Mouse (Mus musculus): ENCODE measurements around the gene Fermt1. TPM values are rescaled to one million over a fixed set of nuclear protein-coding genes. Genes with fewer than 3 reads are reported as not detected.

Fermt1 gene
- total and polyA plus RNA-seq, 3 experiments = 0.02 TPM; not detected in 2

DNA sequence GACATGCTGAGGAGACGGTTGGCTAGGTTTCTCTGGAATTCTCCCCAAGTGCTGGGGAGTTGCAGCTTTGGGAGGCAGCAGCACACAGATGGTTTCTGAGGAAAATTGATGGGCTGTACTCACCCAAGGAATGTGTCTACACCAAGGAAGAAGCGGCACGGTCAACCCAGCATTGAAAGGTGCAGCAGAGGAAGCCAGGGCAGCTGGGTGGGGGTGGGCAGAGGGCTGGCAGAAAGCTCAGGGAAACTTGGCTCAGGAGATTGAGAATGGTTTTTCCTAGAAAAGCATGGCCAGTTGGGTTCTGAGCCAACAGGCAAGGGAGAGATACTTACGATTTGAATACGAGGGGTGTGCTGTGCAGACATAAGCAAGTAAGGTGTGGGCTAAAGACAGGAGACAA lies 51.9 kb downstream of the Fermt1 start:
- Histone ChIP-seq H3K9ac (ENCODE audit: low read depth, low read length) (no peak overlapping the region), H3K27me3 (ENCODE audit: control insufficient read depth, insufficient read depth, low read length) (no peaks in the 10 kb centered on the region), H3K4me1 (ENCODE audit: control insufficient read depth, insufficient read depth, low read length) (no peaks in the 10 kb centered on the region), H3K79me2 (replicated peaks; ENCODE audit: control insufficient read depth, insufficient read depth, low read length) (no peaks in the 10 kb centered on the region), H3K4me3 (no peak overlapping the region), H3K36me3 (ENCODE audit: control insufficient read depth, insufficient read depth, low read length) (no peaks in the 10 kb centered on the region), H3K27ac (no peak overlapping the region)
- no peak for DNase-seq
- intact Hi-C loops (cut with DNase I) = no loop called here
- 63% methylated on average over 5 of the region's 5 CpGs for WGBS
- no peak for TF ChIP-seq CTCF (IDR thresholded peaks at IDR 0.05)

DNA sequence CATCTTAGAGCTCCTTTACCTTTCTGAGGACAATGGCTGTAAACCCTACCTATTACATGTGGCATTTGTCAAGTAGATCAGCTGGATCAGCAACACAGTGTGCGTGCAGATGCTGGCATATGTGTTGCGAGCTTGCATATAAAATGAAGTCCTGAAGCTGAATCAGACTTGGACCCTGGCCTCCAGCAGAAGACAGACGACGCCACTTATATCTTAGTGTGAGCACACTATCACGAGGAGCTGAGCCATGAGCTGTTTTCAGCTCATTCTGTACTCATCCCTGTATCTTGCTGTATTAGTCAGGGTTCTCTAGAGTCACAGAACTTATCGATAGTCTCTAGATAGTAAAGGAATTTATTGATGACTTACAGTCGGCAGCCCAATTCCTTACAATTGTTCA lies 60.4 kb downstream of the Fermt1 start:
- no peak for DNase-seq
- H3K79me2 ChIP-seq (replicated peaks; ENCODE audit: control insufficient read depth, insufficient read depth, low read length) = no peaks in the 10 kb centered on the region

DNA sequence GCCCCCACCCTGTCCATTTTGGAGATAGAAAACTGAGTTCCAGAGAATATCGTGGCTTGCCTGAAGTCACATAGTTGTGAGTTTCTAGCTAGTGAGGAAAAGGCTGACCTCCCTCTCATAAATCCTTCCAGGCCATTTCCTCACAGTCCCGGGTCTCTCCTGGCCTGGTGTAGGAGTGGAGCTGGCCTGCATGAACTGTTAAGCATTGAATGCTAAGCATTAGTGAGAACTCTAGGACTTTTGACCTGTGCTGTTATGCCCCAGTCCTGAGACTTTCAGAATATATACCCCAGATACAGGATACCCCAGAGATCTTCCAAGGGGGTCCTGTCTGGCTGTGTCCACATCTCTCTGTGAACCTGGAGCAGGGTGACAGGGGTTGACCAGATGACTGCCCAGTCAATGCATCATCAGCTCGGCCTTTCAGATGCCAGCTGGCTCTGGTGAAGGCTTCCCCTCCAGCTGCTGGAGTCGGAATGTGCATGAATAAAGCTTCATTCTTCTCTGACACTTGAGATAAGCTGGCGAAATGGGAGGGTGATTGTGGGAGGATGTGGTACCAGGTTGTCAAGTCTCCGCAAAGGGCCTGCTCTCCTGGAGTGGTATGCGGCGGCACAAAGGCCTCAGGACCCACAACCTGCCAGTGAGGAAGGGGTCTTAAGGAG lies 61.3 kb downstream of the Fermt1 start:
- no peak overlapping the region for H3K4me3 ChIP-seq
- TF ChIP-seq POLR2A (IDR thresholded peaks at IDR 0.05; ENCODE audit: insufficient read depth, low read depth, low read length) (no peak), CTCF (IDR thresholded peaks at IDR 0.05) (no peak), EP300 (IDR thresholded peaks at IDR 0.05; ENCODE audit: insufficient read depth, low read depth, low read length) (no peak)
- H3K36me3 ChIP-seq (ENCODE audit: control insufficient read depth, insufficient read depth, low read length) = no peaks in the 10 kb centered on the region
- WGBS = 44% methylated on average over 8 of the region's 8 CpGs
- H3K9ac ChIP-seq (ENCODE audit: low read depth, low read length) = no peak overlapping the region
- peak in 1 of 2 experiments; percentile 16 for DNase-seq
- H3K27me3 ChIP-seq (ENCODE audit: control insufficient read depth, insufficient read depth, low read length) = peaks cover 2% of the 10 kb centered on the region
- no peak overlapping the region for H3K27ac ChIP-seq
- no peaks in the 10 kb centered on the region for H3K4me1 ChIP-seq (ENCODE audit: control insufficient read depth, insufficient read depth, low read length)
- no peaks in the 10 kb centered on the region for H3K79me2 ChIP-seq (replicated peaks; ENCODE audit: control insufficient read depth, insufficient read depth, low read length)
- intact Hi-C loops (cut with DNase I) = no loop called here

More for the DNA sequence above, 60.4 kb downstream of the Fermt1 start:
- H3K4me3 ChIP-seq = no peak overlapping the region
- no peak for TF ChIP-seq CTCF (IDR thresholded peaks at IDR 0.05)
- TF ChIP-seq POLR2A (IDR thresholded peaks at IDR 0.05; ENCODE audit: insufficient read depth, low read depth, low read length) = no peak
- no peak for TF ChIP-seq EP300 (IDR thresholded peaks at IDR 0.05; ENCODE audit: insufficient read depth, low read depth, low read length)
- WGBS = 66% methylated on average over 7 of the region's 7 CpGs
- H3K9ac ChIP-seq (ENCODE audit: low read depth, low read length) = no peak overlapping the region
- intact Hi-C loops (cut with DNase I) = no loop called here
- H3K4me1 ChIP-seq (ENCODE audit: control insufficient read depth, insufficient read depth, low read length) = no peaks in the 10 kb centered on the region
- no peak overlapping the region for H3K27ac ChIP-seq
- no peaks in the 10 kb centered on the region for H3K36me3 ChIP-seq (ENCODE audit: control insufficient read depth, insufficient read depth, low read length)
- H3K27me3 ChIP-seq (ENCODE audit: control insufficient read depth, insufficient read depth, low read length) = no peaks in the 10 kb centered on the region

DNA sequence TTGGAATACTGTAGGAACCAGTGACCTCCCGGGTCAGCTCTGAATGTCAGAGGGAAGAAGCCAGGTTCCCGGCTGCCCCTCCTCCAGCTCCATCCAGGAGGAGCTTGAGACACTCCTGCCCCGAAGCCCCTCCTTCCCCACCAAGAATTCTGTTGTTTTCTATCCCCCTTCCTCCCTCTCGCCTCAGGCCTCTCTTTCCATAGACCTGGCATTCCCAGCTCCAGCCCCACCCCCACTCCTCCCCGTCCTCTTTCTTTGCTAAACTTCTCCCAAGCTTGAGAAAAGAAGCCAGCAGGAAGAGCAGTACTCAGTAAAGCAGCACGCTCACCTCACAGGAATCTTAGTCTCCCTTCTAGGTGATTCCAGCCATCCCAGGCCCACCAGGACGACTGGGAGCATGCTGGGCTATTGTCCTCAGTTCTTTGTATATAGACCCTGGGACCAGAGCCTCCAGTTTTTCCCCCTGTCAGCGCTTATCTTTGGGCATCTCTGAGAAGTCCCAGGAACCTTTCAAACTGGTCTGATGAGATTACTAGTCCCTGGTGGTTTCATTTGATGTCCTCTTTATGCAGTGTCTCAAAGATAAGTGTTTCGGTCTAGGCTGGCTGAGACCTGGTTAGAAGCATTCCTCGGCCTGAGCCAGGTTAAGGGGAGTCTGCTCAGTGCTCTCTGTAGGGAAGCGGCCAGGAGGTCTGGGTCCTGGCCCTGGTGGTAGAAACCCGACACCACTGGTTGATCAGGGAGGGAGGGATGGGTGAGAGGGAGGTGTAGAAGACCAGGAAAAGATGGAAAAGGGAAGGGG lies 64.7 kb downstream of the Fermt1 start, which contains the start of gene Lrrn4:
Gene Lrrn4 (minus strand): TSS at position 48 of the 802 bp plus-strand sequence.
- no peak for DNase-seq
- H3K36me3 ChIP-seq (ENCODE audit: control insufficient read depth, insufficient read depth, low read length) = no peaks in the 10 kb centered on the region
- H3K4me3 ChIP-seq = no peak within 1 kb of the TSS
- no peak within 1 kb of the TSS for H3K9ac ChIP-seq (ENCODE audit: low read depth, low read length)
- no peaks in the 10 kb centered on the region for H3K4me1 ChIP-seq (ENCODE audit: control insufficient read depth, insufficient read depth, low read length)
- no peak for TF ChIP-seq POLR2A (IDR thresholded peaks at IDR 0.05; ENCODE audit: insufficient read depth, low read depth, low read length)
- intact Hi-C loops (cut with DNase I) = no loop called here
- 31% methylated on average over 12 of the region's 12 CpGs for WGBS
- H3K27me3 ChIP-seq (ENCODE audit: control insufficient read depth, insufficient read depth, low read length) = peaks cover 9% of the 10 kb centered on the region
- H3K79me2 ChIP-seq (replicated peaks; ENCODE audit: control insufficient read depth, insufficient read depth, low read length) = no peaks in the 10 kb centered on the region
- H3K27ac ChIP-seq = no peak within 1 kb of the TSS

DNA sequence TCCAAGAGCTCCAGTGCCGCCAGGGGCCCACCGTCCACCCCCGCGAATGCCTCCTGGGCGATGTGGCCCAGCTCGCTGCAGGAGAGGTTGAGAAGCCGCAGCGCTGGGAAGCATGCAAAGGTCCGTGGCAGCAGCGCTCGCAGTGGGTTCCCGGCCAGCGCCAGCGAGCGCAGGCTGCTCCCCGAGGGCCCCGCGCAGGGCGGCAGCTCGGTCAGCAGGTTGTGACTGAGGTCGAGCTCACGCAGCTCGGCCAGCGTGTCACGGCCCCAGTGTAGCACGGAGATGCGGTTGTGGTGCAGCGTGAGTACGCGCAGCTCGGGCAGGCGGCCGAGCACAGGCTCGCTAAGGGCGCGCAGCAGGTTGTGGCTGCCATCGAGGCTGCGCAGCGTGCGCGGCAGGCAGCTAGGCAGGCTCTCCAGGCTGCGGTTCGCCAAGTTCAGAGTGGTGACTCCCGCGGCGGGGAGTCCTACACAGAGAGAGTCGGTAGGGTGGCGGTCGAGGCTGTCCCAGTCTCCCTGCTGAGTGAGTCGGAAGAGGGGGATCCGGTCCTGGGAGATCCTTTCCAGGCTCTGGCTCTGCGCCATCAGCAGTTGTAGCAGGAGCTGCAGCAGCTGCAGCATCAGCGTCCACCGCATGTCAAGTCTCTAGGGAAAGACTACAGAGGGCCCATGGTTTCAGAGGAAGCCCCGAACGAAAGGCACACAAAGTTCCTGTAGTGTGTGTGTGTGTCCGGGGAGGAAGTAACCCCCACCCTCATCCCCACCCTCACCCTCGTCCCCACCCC lies 66.3 kb downstream of the Fermt1 start:
- 1% methylated on average over 58 of the region's 58 CpGs for WGBS

More for the DNA sequence above, 66.3 kb downstream of the Fermt1 start:
- intact Hi-C loops (cut with DNase I) = no loop called here
- no peaks in the 10 kb centered on the region for H3K79me2 ChIP-seq (replicated peaks; ENCODE audit: control insufficient read depth, insufficient read depth, low read length)
- H3K27ac ChIP-seq = no peak overlapping the region
- TF ChIP-seq POLR2A (IDR thresholded peaks at IDR 0.05; ENCODE audit: insufficient read depth, low read depth, low read length) = no peak
- no peak for TF ChIP-seq CTCF (IDR thresholded peaks at IDR 0.05)
- TF ChIP-seq EP300 (IDR thresholded peaks at IDR 0.05; ENCODE audit: insufficient read depth, low read depth, low read length) = no peak
- peak overlapping the region; percentile 36 for H3K9ac ChIP-seq (ENCODE audit: low read depth, low read length)
- peaks cover 9% of the 10 kb centered on the region for H3K27me3 ChIP-seq (ENCODE audit: control insufficient read depth, insufficient read depth, low read length)
- no peaks in the 10 kb centered on the region for H3K36me3 ChIP-seq (ENCODE audit: control insufficient read depth, insufficient read depth, low read length)
- H3K4me1 ChIP-seq (ENCODE audit: control insufficient read depth, insufficient read depth, low read length) = no peaks in the 10 kb centered on the region
- DNase-seq = peak; percentile 18 to 30
- peak overlapping the region; percentile 34 for H3K4me3 ChIP-seq

All from heart, adult 2 months (tissue).